Comparison of ENCODE assay signal across 19 mouse cellular contexts in the genomic region with DNA sequence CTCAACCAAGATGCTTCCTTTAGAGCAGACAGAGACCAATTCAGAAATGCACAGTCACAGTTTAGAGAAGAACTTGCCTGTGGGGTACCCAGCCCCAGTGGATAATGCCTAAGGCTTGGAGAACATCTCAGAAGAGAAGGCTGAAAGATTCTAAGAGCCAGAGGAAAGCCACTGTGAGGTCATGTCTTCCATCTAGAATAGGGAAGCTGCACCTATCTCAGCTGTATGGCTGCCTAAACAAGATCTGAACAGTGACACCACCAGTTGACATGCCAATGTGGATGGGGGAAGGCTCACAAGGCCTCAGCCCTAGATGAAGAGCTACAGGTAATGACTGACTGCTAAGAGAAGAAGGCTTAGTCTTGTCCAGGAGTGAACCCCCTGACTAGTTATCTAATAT.
"Had no signal": no experiment of that assay in that cellular context is flagged by ENCODE, and none has a peak within 500 bp of the region (broad histone marks: within the 10 kb centered on the region; RNA-seq: fewer than 3 reads in every experiment).

No protein-coding gene starts in this region.

- H3K9ac ChIP-seq: lung, embryonic 14.5 days; midbrain, embryonic 12.5 days; neural tube, embryonic 13.5 days; neural tube, embryonic 15.5 days had no signal

- H3K4me2 ChIP-seq: lung, embryonic 14.5 days; midbrain, embryonic 12.5 days; neural tube, embryonic 13.5 days; neural tube, embryonic 15.5 days had no signal

- ATAC-seq: midbrain, embryonic 16.5 days had no signal

- H3K4me3 ChIP-seq: midbrain, embryonic 10.5 days; midbrain, embryonic 12.5 days; myocyte; neural tube, embryonic 13.5 days; neural tube, embryonic 15.5 days had no signal

- H3K27ac ChIP-seq: midbrain, embryonic 10.5 days; midbrain, embryonic 12.5 days; neural tube, embryonic 13.5 days; neural tube, embryonic 15.5 days had no signal

- H3K36me3 ChIP-seq: midbrain, embryonic 10.5 days; midbrain, embryonic 12.5 days; neural tube, embryonic 13.5 days; neural tube, embryonic 15.5 days had no signal

- H3K27me3 ChIP-seq: midbrain, embryonic 12.5 days; neural tube, embryonic 13.5 days; neural tube, embryonic 15.5 days had no signal

- H3K9me3 ChIP-seq: midbrain, embryonic 10.5 days; midbrain, embryonic 12.5 days; neural tube, embryonic 13.5 days; neural tube, embryonic 15.5 days had no signal

- DNase-seq: lung, adult 18-20 months; lung, embryonic 14.5 days; lung, postnatal 10 days; lung, postnatal 4 days; midbrain, embryonic 14.5 days; retina, postnatal 1 day; right cerebral cortex, adult 18-20 months; right cerebral cortex, postnatal 25 days; right cerebral cortex, postnatal 4 days; spleen, adult 18-20 months; thymus, adult 18-20 months; thymus, postnatal 14 days; thymus, postnatal 36 days had no signal
